Mouse (Mus musculus) c-Kit-positive CD71-negative TER-119-negative erythroid progenitor cells, embryonic 14.5 days (primary cell): ENCODE data around the gene 4931428L18Rik.

ENCODE experiments used
- DNase-seq: peaks from one replicate; pipeline ENCODE4 v3.0.0-alpha.2; 2013; ENCODE audit warnings: low read depth

4931428L18Rik gene

DNA sequence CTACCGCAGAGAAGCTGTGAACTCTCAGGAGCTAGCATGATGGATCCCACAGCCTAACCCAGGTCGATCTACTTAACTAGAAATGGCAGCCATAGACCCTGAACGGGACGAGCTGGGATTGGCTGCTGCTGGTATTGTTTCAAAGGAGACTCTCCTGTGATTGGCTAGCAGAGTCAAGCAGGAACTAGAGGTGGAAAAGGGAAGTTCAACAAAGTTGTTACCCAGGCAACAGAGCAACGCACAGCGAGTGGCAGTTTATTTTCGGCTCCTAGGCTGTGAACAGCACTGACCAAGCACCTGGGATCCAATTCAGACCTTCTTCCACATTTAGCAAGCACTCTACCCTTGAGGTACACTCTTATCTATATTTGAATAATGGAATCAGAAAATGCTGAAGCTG lies at the start of gene 4931428L18Rik, which contains the start of gene Pih1d3:
TSS of gene 4931428L18Rik (minus strand) at position 121 of the 400 bp plus-strand sequence.
TSS of gene Pih1d3 (plus strand) at position 275 of the 400 bp plus-strand sequence.
- DNase-seq = no peak

GRCm38 (mm10) chr1:31260218-31260923 lies 37.9 kb upstream of the 4931428L18Rik start:
- DNase-seq = no peak

DNA sequence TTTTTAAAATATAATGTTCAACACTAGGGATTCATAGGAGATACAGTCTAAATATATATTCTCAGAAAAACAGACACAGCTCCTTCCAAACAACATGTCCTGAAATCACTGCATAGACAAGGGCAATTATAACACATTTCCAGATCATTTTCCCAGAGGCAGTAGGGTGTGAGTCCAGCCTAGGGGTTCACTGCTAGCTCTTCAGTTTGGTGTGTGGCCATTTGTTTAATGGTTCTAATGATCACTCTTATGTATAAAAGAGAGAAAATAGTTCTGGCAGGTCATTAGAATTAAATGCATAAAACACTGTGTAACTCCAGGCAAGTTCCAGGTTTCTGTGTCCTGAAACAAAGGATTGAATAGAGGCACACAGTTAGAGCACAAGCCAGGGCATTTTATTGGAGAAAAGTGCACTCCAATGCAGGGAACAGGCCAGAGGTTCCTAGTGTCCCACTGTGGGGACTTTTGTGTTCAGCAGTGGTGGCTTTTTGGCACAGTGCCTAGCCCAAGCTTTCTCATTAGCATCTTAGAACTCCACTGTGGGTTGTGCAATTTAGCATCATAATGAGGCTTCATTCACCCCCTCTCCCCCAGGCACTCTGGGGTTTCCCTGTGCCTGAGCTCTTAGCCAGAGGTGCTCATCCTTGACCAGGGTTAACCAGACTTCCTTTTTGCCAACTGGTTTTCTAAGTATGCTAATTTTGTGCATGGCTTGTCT lies 11.0 kb upstream of the 4931428L18Rik start:
- DNase-seq = no peak

GRCm38 (mm10) chr1:31220599-31221250 lies 1.8 kb downstream of the 4931428L18Rik start:
- DNase-seq = no peak

DNA sequence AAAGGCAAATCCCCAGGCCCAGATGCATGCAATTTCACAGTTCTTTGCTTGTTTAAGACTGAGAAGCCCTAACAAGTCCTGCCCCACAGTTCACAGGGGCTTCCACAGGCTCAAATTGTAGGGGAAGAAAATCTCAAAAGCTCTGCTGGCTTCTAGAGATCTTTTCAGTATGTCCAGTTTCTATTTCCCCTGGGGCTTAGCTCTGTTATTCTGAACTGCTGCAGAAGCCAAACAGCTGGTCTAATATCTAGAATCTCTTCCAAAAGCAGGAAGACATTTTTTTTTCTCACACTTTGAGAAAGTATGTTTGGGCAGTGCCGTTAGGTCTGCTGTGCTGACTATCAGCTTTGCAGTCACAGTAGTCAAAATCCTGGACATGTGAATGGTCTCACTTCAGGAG lies 7.7 kb downstream of the 4931428L18Rik start:
- no peak for DNase-seq

DNA sequence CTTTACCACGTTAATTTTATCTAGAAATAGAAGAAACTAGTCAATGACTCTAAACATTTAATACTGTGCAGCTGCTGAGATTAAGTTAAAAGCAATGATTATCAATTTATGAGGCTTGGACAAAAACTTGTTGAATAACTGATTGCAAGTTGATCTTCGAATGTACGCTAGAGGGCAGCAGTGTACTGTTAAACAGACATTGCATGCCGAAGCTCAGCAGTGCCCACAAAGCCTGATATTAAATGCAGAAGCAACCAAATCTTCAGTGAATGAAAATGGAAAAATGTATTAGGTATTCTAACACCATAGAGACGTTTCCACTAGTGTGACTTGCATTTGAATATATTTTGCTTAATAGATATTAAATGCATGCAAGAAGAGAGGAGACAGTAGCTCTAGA lies 12.3 kb downstream of the 4931428L18Rik start:
- DNase-seq = peak; percentile 23

GRCm38 (mm10) chr1:31205770-31206169 lies 16.7 kb downstream of the 4931428L18Rik start:
- no peak for DNase-seq

GRCm38 (mm10) chr1:31205346-31205745 lies 17.1 kb downstream of the 4931428L18Rik start:
- no peak for DNase-seq

- DNase-seq = no peak
These were observed 18.7 kb downstream of the 4931428L18Rik start for GRCm38 (mm10) chr1:31203771-31204170.

- DNase-seq = no peak
These were observed 25.5 kb downstream of the 4931428L18Rik start for GRCm38 (mm10) chr1:31196959-31197358.

DNA sequence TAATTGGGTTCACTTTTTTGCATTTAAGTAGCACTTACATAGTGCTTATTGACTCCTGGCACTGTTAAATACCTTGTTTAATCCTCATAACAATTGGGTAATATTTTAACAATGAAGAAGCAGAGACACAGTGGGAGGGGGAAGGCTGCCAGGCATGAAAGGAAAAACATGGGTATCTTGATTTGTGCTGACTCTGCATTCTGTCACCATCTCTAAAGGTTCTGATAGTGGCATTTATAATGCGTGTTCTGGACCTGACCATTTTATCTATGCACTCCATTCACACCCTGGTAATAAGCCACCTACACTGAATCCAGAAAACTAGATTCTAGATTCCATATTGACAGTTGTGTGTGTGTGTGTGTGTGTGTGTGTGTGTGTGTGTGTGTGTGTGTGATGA lies 26.9 kb downstream of the 4931428L18Rik start:
- no peak for DNase-seq

DNA sequence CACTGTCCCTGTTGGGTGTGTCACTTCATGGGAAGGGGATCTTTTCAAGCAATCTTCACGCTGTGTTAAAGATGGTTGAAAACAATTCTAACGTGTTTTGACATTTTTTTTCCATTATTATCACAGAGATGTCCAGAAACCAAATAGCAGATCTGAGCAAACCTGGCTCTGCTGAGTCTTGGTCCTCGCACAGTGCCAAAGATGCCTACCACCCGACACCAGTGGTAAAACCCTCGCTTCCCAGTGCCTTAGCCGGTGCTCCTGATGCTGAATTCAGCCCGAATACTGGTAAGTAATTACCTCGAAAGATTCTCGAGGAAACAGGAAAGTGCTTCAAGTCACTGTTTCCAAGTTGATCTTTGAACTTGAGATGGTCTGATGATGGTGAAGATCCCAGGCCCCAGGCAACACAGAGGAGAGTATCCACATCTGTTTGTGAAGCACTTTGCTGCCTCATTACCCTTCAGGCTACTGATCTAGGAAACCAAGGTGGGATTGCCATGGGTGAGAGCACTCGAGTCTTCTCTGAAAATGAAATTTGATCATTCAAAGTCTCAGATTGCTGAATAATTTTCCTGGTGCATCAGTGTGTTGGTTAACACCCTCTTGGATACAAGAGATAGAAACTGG lies 32.1 kb downstream of the 4931428L18Rik start:
- DNase-seq = no peak

DNA sequence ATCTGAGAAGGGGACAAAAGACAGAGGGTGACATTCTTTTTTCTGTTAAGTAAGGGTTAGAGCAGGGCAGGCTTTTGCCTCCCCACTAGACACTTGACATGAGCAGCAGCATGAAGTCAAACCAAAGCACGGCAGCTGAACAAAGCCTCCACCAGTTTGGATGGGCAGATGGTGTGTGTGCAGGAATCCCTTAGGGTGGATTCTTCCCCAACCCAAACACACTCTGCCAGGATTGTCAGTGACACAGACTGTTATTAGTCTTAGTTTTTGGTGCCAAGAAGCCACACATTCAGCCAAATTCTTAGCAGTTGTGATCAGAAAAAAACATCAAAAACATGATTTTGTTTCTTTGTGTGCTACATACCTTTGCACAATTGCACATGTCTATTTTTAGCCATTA lies 44.2 kb downstream of the 4931428L18Rik start:
- DNase-seq = no peak

DNA sequence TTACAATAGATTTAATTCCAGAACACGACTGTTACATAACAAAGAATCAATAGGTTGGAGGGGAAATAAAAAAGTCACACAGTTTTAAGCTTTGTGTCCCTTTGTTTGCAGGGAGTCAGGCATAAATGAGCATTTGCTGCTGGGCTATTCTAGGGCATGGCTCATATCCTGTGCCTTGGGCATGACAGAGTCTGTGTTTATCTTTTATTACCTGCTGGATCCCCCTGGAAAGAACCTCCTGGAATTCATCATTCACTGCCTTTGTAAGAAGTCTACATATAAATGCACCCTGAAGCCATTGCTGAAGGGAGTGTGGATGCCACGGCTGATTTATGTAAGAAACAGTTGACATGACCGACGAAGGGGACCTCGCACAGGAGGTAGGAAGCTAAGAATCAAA lies 46.4 kb downstream of the 4931428L18Rik start, which contains the start of gene Lgsn:
TSS of gene Lgsn (plus strand) at position 301 of the 400 bp plus-strand sequence.
- no peak for DNase-seq

GRCm38 (mm10) chr1:31175401-31175800 lies 47.1 kb downstream of the 4931428L18Rik start:
- no peak for DNase-seq

DNA sequence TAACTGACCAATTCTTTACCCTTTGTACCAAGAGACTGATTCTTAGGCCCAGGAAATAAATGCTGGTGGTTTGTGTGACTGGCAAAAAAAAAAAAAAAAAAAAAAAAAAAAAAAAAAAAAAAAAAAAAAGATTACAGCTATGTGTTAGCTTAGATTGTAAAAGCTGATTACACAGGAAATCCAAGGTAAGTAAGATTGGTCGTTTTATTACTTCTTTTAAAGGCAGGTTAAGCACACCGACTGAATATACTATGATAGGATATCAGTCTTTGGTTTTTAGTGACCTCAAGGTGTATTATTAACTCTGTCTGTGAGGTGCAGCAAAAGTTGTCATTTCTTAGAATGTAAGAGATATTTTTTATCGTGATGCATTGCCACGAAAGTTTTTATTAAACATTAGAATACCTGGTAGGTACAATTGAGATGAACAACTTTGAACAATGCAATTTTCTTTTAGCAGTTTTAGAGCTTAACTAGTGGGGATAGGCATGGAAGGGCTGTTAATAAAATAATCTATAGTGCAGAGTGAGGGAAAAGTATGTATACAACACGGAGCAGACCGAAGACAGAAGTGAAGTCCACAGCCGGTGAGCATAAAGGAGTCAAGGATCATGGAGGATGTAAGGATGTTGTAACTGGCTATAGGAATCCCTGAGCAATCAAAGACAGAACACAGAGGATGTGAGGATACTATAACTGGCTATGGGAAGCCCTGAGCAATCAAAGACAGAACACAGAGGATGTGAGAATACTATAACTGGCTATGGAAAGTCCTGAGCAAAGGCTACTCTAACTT lies 57.0 kb downstream of the 4931428L18Rik start:
- no peak for DNase-seq

- no peak for DNase-seq
These were observed 57.8 kb downstream of the 4931428L18Rik start for GRCm38 (mm10) chr1:31164527-31165189.

- no peak for DNase-seq
These were observed 65.6 kb downstream of the 4931428L18Rik start for GRCm38 (mm10) chr1:31156884-31157283.

- DNase-seq = no peak
These were observed 66.3 kb downstream of the 4931428L18Rik start for GRCm38 (mm10) chr1:31156185-31156584.

DNA sequence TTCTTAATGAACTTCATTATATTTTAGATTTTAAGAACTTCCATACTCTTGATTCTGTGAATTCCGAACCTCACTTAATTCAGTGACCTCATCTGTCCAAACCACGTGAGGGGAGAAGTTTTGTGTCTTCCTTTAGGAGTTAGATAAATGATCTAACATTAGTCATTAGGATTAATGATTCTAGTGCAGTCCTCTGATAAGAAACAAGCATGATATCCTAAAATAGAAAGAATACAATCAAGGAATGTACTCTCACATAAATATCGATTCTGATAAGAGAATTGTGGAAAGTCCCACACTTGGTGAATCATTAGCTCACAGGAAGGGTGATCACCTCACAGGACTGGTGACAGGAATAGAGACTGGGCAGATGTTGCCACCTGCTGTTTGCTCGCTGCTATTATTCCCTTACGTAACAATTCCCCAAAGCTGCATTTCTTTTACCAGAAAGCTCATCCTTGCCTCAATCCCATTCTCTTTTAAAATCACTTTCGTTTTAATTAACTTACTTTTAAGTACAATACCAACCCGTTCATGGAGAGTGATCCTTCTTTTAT lies 68.6 kb downstream of the 4931428L18Rik start:
- peak; percentile 6 for DNase-seq
